Mouse (Mus musculus) CH12.LX (cell line): Measurements from ENCODE around the gene Rps16. TPM values are rescaled to one million over a fixed set of nuclear protein-coding genes. Genes with fewer than 3 reads are reported as not detected.

ENCODE experiments used
- DNase-seq: peaks from one replicate; pipeline ENCODE4 v3.0.0-alpha.2; 2013; ENCODE audit errors: extremely low read depth
- H3K27ac ChIP-seq: 2 replicates; pipeline ENCODE4 v1.5.1; 2012; ENCODE audit warnings: low read depth, mild to moderate bottlenecking, control low read depth, moderate library complexity; ENCODE audit not compliant: insufficient read depth
- H3K27me3 ChIP-seq: replicated peaks from 2 replicates; pipeline ENCODE3; 2012; ENCODE audit warnings: inconsistent platforms
- H3K36me3 ChIP-seq, 2 experiments: replicated peaks in 1 of 2; 2 replicates each; pipeline versions ENCODE3 to v1.6.1; 2012; ENCODE audit warnings: inconsistent platforms in 1 of 2, low read length in 1 of 2, mild to moderate bottlenecking in 1 of 2, mixed read lengths in 1 of 2, moderate library complexity in 1 of 2; ENCODE audit not compliant: control insufficient read depth in 1 of 2, insufficient read depth in 1 of 2
- H3K4me1 ChIP-seq, 2 experiments: 2 replicates each; pipeline ENCODE4 v1.6.1; 2012; ENCODE audit warnings: inconsistent platforms in 1 of 2, moderate library complexity in 1 of 2; ENCODE audit not compliant: insufficient read depth in 2 of 2, control insufficient read depth in 1 of 2
- H3K4me2 ChIP-seq: 2 replicates; pipeline ENCODE4 v1.6.1; 2012; ENCODE audit warnings: low read depth, mild to moderate bottlenecking, control low read depth; ENCODE audit not compliant: poor library complexity, insufficient read depth, severe bottlenecking
- H3K4me3 ChIP-seq, 3 experiments: fragments of 150-350 bp in 1 of 3; sonication (generic) in 1 of 3; replicated peaks in 1 of 3; 2 replicates each; pipeline versions ENCODE3 to v1.5.1; 2011 to 2012; ENCODE audit warnings: low read depth in 2 of 3, low read length in 2 of 3, mild to moderate bottlenecking in 2 of 3, moderate library complexity in 2 of 3, control low read depth in 1 of 3, improper control_type of control experiment in 1 of 3, inconsistent platforms in 1 of 3, mixed read lengths in 1 of 3; ENCODE audit not compliant: poor library complexity in 1 of 3
- H3K79me2 ChIP-seq: replicated peaks from 2 replicates; pipeline ENCODE4 v1.6.1; 2012; ENCODE audit warnings: mild to moderate bottlenecking, moderate library complexity; ENCODE audit not compliant: control insufficient read depth, poor library complexity, insufficient read depth, severe bottlenecking; ENCODE audit errors: extremely low read depth
- H3K9ac ChIP-seq: 2 replicates; pipeline ENCODE4 v1.6.1; 2012; ENCODE audit warnings: low read depth, mild to moderate bottlenecking, control low read depth, moderate library complexity; ENCODE audit not compliant: insufficient read depth
- H3K9me3 ChIP-seq: replicated peaks from 2 replicates; pipeline ENCODE3; 2012; ENCODE audit warnings: low read length, inconsistent platforms, mixed read lengths
- BHLHE40 ChIP-seq: IDR thresholded peaks from 2 replicates; pipeline ENCODE4 v1.6.1; 2011; ENCODE audit warnings: mild to moderate bottlenecking, low read depth, low read length, improper control_type of control experiment
- CHD2 ChIP-seq: IDR thresholded peaks from 2 replicates; pipeline ENCODE4 v1.6.1; 2011; ENCODE audit warnings: low read length, improper control_type of control experiment
- ELF1 ChIP-seq: IDR thresholded peaks from 2 replicates; pipeline ENCODE4 v1.6.1; 2014; ENCODE audit warnings: low read depth, mild to moderate bottlenecking, inconsistent platforms, low read length, improper control_type of control experiment
- ETS1 ChIP-seq: conservative IDR thresholded peaks from 2 replicates; pipeline ENCODE4 v1.6.1; 2012; ENCODE audit warnings: low read depth, mild to moderate bottlenecking, inconsistent platforms, low read length, improper control_type of control experiment, moderate library complexity
- GABPA ChIP-seq: IDR thresholded peaks from 2 replicates; pipeline ENCODE4 v1.6.1; 2012; ENCODE audit warnings: low read depth, low read length, improper control_type of control experiment, inconsistent platforms; ENCODE audit not compliant: insufficient replicate concordance
- HCFC1 ChIP-seq: IDR thresholded peaks from 2 replicates; pipeline ENCODE4 v1.6.1; 2012; ENCODE audit warnings: low read depth, mild to moderate bottlenecking, inconsistent platforms, low read length, improper control_type of control experiment
- JUN ChIP-seq: IDR thresholded peaks from 2 replicates; pipeline ENCODE4 v1.6.1; 2011; ENCODE audit warnings: low read depth, mild to moderate bottlenecking, low read length, improper control_type of control experiment, moderate library complexity; ENCODE audit not compliant: insufficient read depth
- MAX ChIP-seq: IDR thresholded peaks from 2 replicates; pipeline ENCODE4 v1.6.1; 2011; ENCODE audit warnings: low read length, improper control_type of control experiment
- MAZ ChIP-seq: IDR thresholded peaks from 2 replicates; pipeline ENCODE4 v1.6.1; 2012; ENCODE audit warnings: low read depth, mild to moderate bottlenecking, inconsistent platforms, low read length, improper control_type of control experiment, moderate library complexity
- NELFE ChIP-seq: IDR thresholded peaks from 2 replicates; pipeline ENCODE4 v1.6.1; 2011; ENCODE audit warnings: low read depth, low read length, improper control_type of control experiment
- PAX5 ChIP-seq: IDR thresholded peaks from 2 replicates; pipeline ENCODE4 v1.6.1; 2012; ENCODE audit warnings: low read length, inconsistent platforms, mixed read lengths
- SMC3 ChIP-seq: IDR thresholded peaks from 2 replicates; pipeline ENCODE4 v1.6.1; 2011; ENCODE audit warnings: low read depth, low read length, improper control_type of control experiment
- TBP ChIP-seq: conservative IDR thresholded peaks from 2 replicates; pipeline ENCODE4 v1.6.1; 2011; ENCODE audit warnings: low read depth, low read length, improper control_type of control experiment
- UBTF ChIP-seq: IDR thresholded peaks from 2 replicates; pipeline ENCODE4 v1.6.1; 2012; ENCODE audit warnings: low read depth, mild to moderate bottlenecking, inconsistent platforms, low read length, improper control_type of control experiment, moderate library complexity
- USF2 ChIP-seq: conservative IDR thresholded peaks from 2 replicates; pipeline ENCODE4 v1.6.1; 2011; ENCODE audit warnings: low read depth, low read length, improper control_type of control experiment
- ZNF384 ChIP-seq: IDR thresholded peaks from 2 replicates; pipeline ENCODE4 v1.6.1; 2012; ENCODE audit warnings: low read depth, low read length, improper control_type of control experiment, inconsistent platforms
- dilution Hi-C: fragments of 300-500 bp; cut with MboI; formaldehyde crosslinking; loops from 2 replicates; pipeline ENCODE4 v1.14.3; 2020; ENCODE audit warnings: low sequenced_read_pairs; ENCODE audit not compliant: extremely low pct_unique_long_range_greater_than_20kb, extremely low pct_ligation_motif_present
- in situ Hi-C: fragments of 300-500 bp; cut with MboI; formaldehyde crosslinking; loops from 3 replicates; pipeline ENCODE4 v1.14.3; 2019; ENCODE audit warnings: low sequenced_read_pairs, low pct_ligation_motif_present, low pct_unique_long_range_greater_than_20kb, mixed read lengths
- polyA plus RNA-seq: library from polyadenylated mRNA; unstranded; fragments of >175 nt; gene quantifications from 2 replicates; pipeline ENCODE4 v1.2.1, GENCODE M21; 2012; ENCODE audit warnings: low read depth; ENCODE audit not compliant: insufficient read length
- total RNA-seq, 2 experiments: library from RNA; depleted of rRNA; stranded (reverse); fragments of 300-350 nt in 1 of 2; fragments of >200 nt in 1 of 2; gene quantifications; 2 replicates each; pipeline ENCODE4 v1.2.3; 2012 to 2014

The Rps16 gene
- total and polyA plus RNA-seq, 3 experiments: 66.7 to 2,040 (median 1,254) TPM

GRCm38 (mm10) chr7:28368276-28368920 is 17.9 kb downstream of the Rps16 start:
- dilution Hi-C loops (no loop called here), in situ Hi-C loops (no loop called here)
- no peak overlapping the region for H3K9ac ChIP-seq
- no peak overlapping the region for H3K4me3 ChIP-seq
- peaks cover 0 to 44% of the 10 kb centered on the region in 2 experiments for H3K36me3 ChIP-seq
- no peak overlapping the region for H3K27ac ChIP-seq
- H3K79me2 ChIP-seq: no peaks in the 10 kb centered on the region
- no peaks in the 10 kb centered on the region for H3K9me3 ChIP-seq
- H3K4me2 ChIP-seq: no peak overlapping the region
- no peak for DNase-seq
- TF ChIP-seq MAX: no peak
- TF ChIP-seq BHLHE40: no peak
- TF ChIP-seq JUN: no peak
- TF ChIP-seq TBP: no peak
- TF ChIP-seq HCFC1: no peak
- TF ChIP-seq CHD2: no peak
- TF ChIP-seq USF2: no peak
- H3K27me3 ChIP-seq: no peaks in the 10 kb centered on the region
- H3K4me1 ChIP-seq: peaks cover 7 to 15% of the 10 kb centered on the region in 2 experiments

- no peak overlapping the region for H3K9ac ChIP-seq
- H3K4me1 ChIP-seq: peaks cover 7 to 27% of the 10 kb centered on the region in 2 experiments
- H3K9me3 ChIP-seq: no peaks in the 10 kb centered on the region
- H3K27me3 ChIP-seq: no peaks in the 10 kb centered on the region
- no peak for TF ChIP-seq GABPA
- TF ChIP-seq ZNF384: no peak
- TF ChIP-seq CHD2: no peak
- TF ChIP-seq SMC3: no peak
- TF ChIP-seq MAZ: no peak
- no peak for TF ChIP-seq UBTF
- no peak for TF ChIP-seq PAX5
- TF ChIP-seq NELFE: no peak
- TF ChIP-seq ETS1: no peak
- TF ChIP-seq ELF1: no peak
- dilution Hi-C loops (no loop called here), in situ Hi-C loops (no loop called here)
- H3K36me3 ChIP-seq: peaks cover 0 to 33% of the 10 kb centered on the region in 2 experiments
- no peak overlapping the region for H3K4me2 ChIP-seq
- DNase-seq: no peak
- H3K79me2 ChIP-seq: no peaks in the 10 kb centered on the region
- H3K27ac ChIP-seq: no peak overlapping the region
- H3K4me3 ChIP-seq: no peak overlapping the region
Observed at GRCm38 (mm10) chr7:28370051-28370450, 19.6 kb downstream of the Rps16 start.
